Comparison of ENCODE assay signal across 7 mouse cellular contexts in the genomic region with DNA sequence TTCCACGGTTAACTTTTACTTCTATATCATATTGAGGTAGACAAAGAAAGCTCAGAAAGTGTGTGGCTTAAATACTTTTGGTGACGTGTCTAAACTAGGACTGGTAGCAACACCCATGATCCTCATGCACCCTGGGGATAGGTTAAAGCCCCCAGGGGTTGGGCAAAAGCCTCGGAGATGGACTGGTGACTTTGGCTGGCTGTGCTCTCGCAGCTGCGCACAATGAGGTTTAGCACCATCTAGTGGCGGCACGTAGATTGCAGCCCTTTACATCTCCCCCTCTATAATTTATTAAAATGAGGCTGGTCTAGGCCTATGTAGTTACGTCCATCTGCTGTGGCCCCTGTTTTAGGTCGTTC. TPM values are rescaled to one million over a fixed set of nuclear protein-coding genes. Genes with fewer than 3 reads are reported as not detected.
DNase-seq lines count a peak whose midpoint lies in the region; ATAC-seq and TF ChIP-seq lines count a peak whose summit lies in the region.
"Not testable (repeated sequence)": the region's sequence is repeated elsewhere in the genome, so short reads cannot be mapped to it uniquely, and the experiment has no call there.

No protein-coding gene starts in this region.

- H3K4me2 ChIP-seq in embryonic facial prominence, embryonic 12.5 days (replicated peaks), result peak overlapping the region; percentile 39
- H3K4me2 ChIP-seq in forebrain, embryonic 16.5 days (ENCODE audit: low read length), result peak overlapping the region; percentile 33
- peak overlapping the region; percentile 58 for H3K4me2 ChIP-seq in heart, postnatal 0 days (ENCODE audit: low read depth, low read length)
- H3K4me2 ChIP-seq in intestine, embryonic 16.5 days (ENCODE audit: low read depth, low read length), result peak overlapping the region; percentile 48
- peak overlapping the region; percentile 31; the same call in 1 of the 2 replicates for H3K4me2 ChIP-seq in limb, embryonic 15.5 days
- H3K4me2 ChIP-seq in neural tube, embryonic 12.5 days (replicated peaks), result peak overlapping the region; percentile 40

- ATAC-seq in embryonic facial prominence, embryonic 12.5 days (ENCODE audit: insufficient number of reproducible peaks, insufficient read depth, low FRiP score, low TSS enrichment); forebrain, embryonic 16.5 days; heart, postnatal 0 days (ENCODE audit: insufficient read depth, low read depth); limb, embryonic 15.5 days (ENCODE audit: insufficient number of reproducible peaks, low FRiP score, low TSS enrichment, low read depth); neural tube, embryonic 12.5 days (ENCODE audit: low FRiP score, low read depth): not testable (repeated sequence)
- peak; percentile 61; the same call in 1 of the 2 replicates for ATAC-seq in intestine, embryonic 16.5 days

- TF ChIP-seq EP300 in heart, postnatal 0 days (IDR thresholded peaks at IDR 0.05; ENCODE audit: low read depth), result not testable (repeated sequence)

- not testable (repeated sequence) for H3K27ac ChIP-seq in embryonic facial prominence, embryonic 12.5 days; forebrain, embryonic 16.5 days (ENCODE audit: low read length); heart, postnatal 0 days (ENCODE audit: low read depth); intestine, embryonic 16.5 days (ENCODE audit: low read length); limb, embryonic 15.5 days; midbrain, embryonic 10.5 days (replicated peaks); neural tube, embryonic 12.5 days

- H3K4me1 ChIP-seq in embryonic facial prominence, embryonic 12.5 days; forebrain, embryonic 16.5 days (replicated peaks; ENCODE audit: control insufficient read depth, insufficient read depth, low read length); heart, postnatal 0 days (ENCODE audit: control insufficient read depth, insufficient read depth); intestine, embryonic 16.5 days (ENCODE audit: control insufficient read depth, insufficient read depth, low read length); limb, embryonic 15.5 days; neural tube, embryonic 12.5 days: not testable (repeated sequence)
- peaks cover 15% of the 10 kb centered on the region for H3K4me1 ChIP-seq in midbrain, embryonic 10.5 days

- TF ChIP-seq CTCF in heart, postnatal 0 days (IDR thresholded peaks at IDR 0.05; ENCODE audit: low read depth), result not testable (repeated sequence)

- 43% methylated on average over 1 of the region's 9 CpGs for WGBS in embryonic facial prominence, embryonic 12.5 days
- WGBS in forebrain, embryonic 16.5 days, result 25% methylated on average over 1 of the region's 9 CpGs
- 18% methylated on average over 1 of the region's 9 CpGs for WGBS in heart, postnatal 0 days
- 9% methylated on average over 1 of the region's 9 CpGs for WGBS in intestine, embryonic 16.5 days
- WGBS in limb, embryonic 15.5 days, result 16% methylated on average over 2 of the region's 9 CpGs
- 28% methylated on average over 1 of the region's 9 CpGs for WGBS in midbrain, embryonic 10.5 days
- 38% methylated on average over 1 of the region's 9 CpGs for WGBS in neural tube, embryonic 12.5 days

- H3K27me3 ChIP-seq in embryonic facial prominence, embryonic 12.5 days; forebrain, embryonic 16.5 days (replicated peaks; ENCODE audit: control insufficient read depth, insufficient read depth, low read length); heart, postnatal 0 days (ENCODE audit: control insufficient read depth, insufficient read depth, low read length); intestine, embryonic 16.5 days (replicated peaks; ENCODE audit: control insufficient read depth, insufficient read depth, low read length); limb, embryonic 15.5 days; midbrain, embryonic 10.5 days (ENCODE audit: low read depth, poor library complexity, severe bottlenecking); neural tube, embryonic 12.5 days (replicated peaks): not testable (repeated sequence)

- not testable (repeated sequence) for H3K36me3 ChIP-seq in embryonic facial prominence, embryonic 12.5 days; forebrain, embryonic 16.5 days (ENCODE audit: control insufficient read depth, insufficient read depth); heart, postnatal 0 days (replicated peaks; ENCODE audit: control insufficient read depth, insufficient read depth, low read length); intestine, embryonic 16.5 days (ENCODE audit: control insufficient read depth, insufficient read depth, low read length); limb, embryonic 15.5 days; midbrain, embryonic 10.5 days; neural tube, embryonic 12.5 days

- not testable (repeated sequence) for H3K4me3 ChIP-seq in embryonic facial prominence, embryonic 12.5 days; forebrain, embryonic 16.5 days (replicated peaks; ENCODE audit: low read length); limb, embryonic 15.5 days; neural tube, embryonic 12.5 days
- peak overlapping the region; percentile 21; the same call in 1 of the 2 replicates for H3K4me3 ChIP-seq in heart, postnatal 0 days (ENCODE audit: low read depth, low read length)
- peak overlapping the region; percentile 32 for H3K4me3 ChIP-seq in intestine, embryonic 16.5 days (ENCODE audit: low read length)
- H3K4me3 ChIP-seq in midbrain, embryonic 10.5 days, result peak overlapping the region; percentile 38

- H3K9me3 ChIP-seq in embryonic facial prominence, embryonic 12.5 days; forebrain, embryonic 16.5 days (ENCODE audit: control insufficient read depth, low read length); heart, postnatal 0 days (replicated peaks; ENCODE audit: control insufficient read depth, low read length); intestine, embryonic 16.5 days (ENCODE audit: control insufficient read depth, low read length); limb, embryonic 15.5 days; midbrain, embryonic 10.5 days (replicated peaks); neural tube, embryonic 12.5 days: not testable (repeated sequence)

- not testable (repeated sequence) for H3K9ac ChIP-seq in embryonic facial prominence, embryonic 12.5 days; forebrain, embryonic 16.5 days (replicated peaks; ENCODE audit: low read depth, low read length); limb, embryonic 15.5 days; neural tube, embryonic 12.5 days
- peak overlapping the region; percentile 45; the same call in 1 of the 2 replicates for H3K9ac ChIP-seq in heart, postnatal 0 days (replicated peaks; ENCODE audit: low read depth, low read length)
- peak overlapping the region; percentile 51; the same call in 1 of the 2 replicates for H3K9ac ChIP-seq in intestine, embryonic 16.5 days (ENCODE audit: low read depth, low read length)

- not testable (repeated sequence) for DNase-seq in heart, postnatal 0 days (ENCODE audit: low spot score); midbrain, embryonic 10.5 days (ENCODE audit: low spot score)

RNA-seq across cellular contexts. Expression of gene Zfp974, which starts 4.5 kb away (rescaled TPM):
- polyA plus RNA-seq in embryonic facial prominence, embryonic 12.5 days (2016; fragmentation: Nextera tagmentation; extraction: Ambion mirVana), result 11.4 and 12.3 TPM in 2 replicates
- 18.4 and 19.4 TPM in 2 replicates for polyA plus RNA-seq in forebrain, embryonic 16.5 days (2015; fragmentation: Nextera tagmentation; extraction: Ambion mirVana)
- total RNA-seq in heart, postnatal 0 days (2014; rRNA removed; ENCODE audit: low replicate concordance), result 1.8 TPM in 2 replicates
- 4.9 and 5.4 TPM in 2 replicates for polyA plus RNA-seq in heart, postnatal 0 days (2015; fragmentation: Nextera tagmentation; extraction: Ambion mirVana)
- 5.8 and 6.1 TPM in 2 replicates for polyA plus RNA-seq in intestine, embryonic 16.5 days (2015; fragmentation: Nextera tagmentation; extraction: Ambion mirVana)
- 8.1 and 9.2 TPM in 2 replicates for polyA plus RNA-seq in limb, embryonic 15.5 days (2015; fragmentation: Nextera tagmentation; extraction: Ambion mirVana)
- 10.4 and 12.4 TPM in 2 replicates for polyA plus RNA-seq in midbrain, embryonic 10.5 days (2016; fragmentation: Nextera tagmentation; extraction: Ambion mirVana)
- 15.8 and 16.1 TPM in 2 replicates for polyA plus RNA-seq in neural tube, embryonic 12.5 days (2016; fragmentation: Nextera tagmentation; extraction: Ambion mirVana)

RNA-seq across cellular contexts. Expression of gene Zfp780b, which starts 45.2 kb away (rescaled TPM):
- 23.4 and 24.8 TPM in 2 replicates for polyA plus RNA-seq in embryonic facial prominence, embryonic 12.5 days (2016; fragmentation: Nextera tagmentation; extraction: Ambion mirVana)
- polyA plus RNA-seq in forebrain, embryonic 16.5 days (2015; fragmentation: Nextera tagmentation; extraction: Ambion mirVana), result 30.1 and 36.6 TPM in 2 replicates
- total RNA-seq in heart, postnatal 0 days (2014; rRNA removed; ENCODE audit: low replicate concordance), result 6.2 and 7.2 TPM in 2 replicates
- 7.9 and 8.5 TPM in 2 replicates for polyA plus RNA-seq in heart, postnatal 0 days (2015; fragmentation: Nextera tagmentation; extraction: Ambion mirVana)
- 11.6 and 13.6 TPM in 2 replicates for polyA plus RNA-seq in intestine, embryonic 16.5 days (2015; fragmentation: Nextera tagmentation; extraction: Ambion mirVana)
- polyA plus RNA-seq in limb, embryonic 15.5 days (2015; fragmentation: Nextera tagmentation; extraction: Ambion mirVana), result 17.7 and 19.2 TPM in 2 replicates
- 22.4 and 23.8 TPM in 2 replicates for polyA plus RNA-seq in midbrain, embryonic 10.5 days (2016; fragmentation: Nextera tagmentation; extraction: Ambion mirVana)
- polyA plus RNA-seq in neural tube, embryonic 12.5 days (2016; fragmentation: Nextera tagmentation; extraction: Ambion mirVana), result 26.3 and 27.5 TPM in 2 replicates
